Mouse (Mus musculus): ENCODE measurements around the gene Arsb. TPM values are rescaled to one million over a fixed set of nuclear protein-coding genes. Genes with fewer than 3 reads are reported as not detected.
A peak's percentile ranks its signal among the peaks of the same experiment; 100 is the strongest.

Gene Arsb
- polyA plus RNA-seq, 1 experiment from 2014 or later, result 8.1 TPM

DNA sequence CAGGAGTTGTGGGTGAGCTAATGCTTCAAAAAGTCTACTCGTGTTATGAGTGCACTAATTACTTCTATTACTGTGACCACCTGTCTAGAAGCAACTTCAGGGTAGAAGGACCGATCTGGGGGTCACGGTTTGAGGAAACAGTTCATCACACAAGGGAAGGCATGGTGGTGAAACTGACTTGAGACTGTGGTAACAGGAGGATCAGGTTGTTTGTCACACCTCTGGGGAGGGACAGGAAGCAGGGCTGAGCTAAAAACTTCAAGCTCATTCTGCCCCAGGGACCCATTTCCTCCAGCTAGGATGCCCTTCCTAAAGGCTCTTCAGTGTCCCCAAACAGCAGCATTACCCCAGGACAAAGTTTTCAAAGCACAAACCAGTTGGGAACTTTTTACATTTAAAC is 8.6 kb upstream of the Arsb start:
- H3K27ac ChIP-seq (replicated peaks), result no peak overlapping the region
- H3K27me3 ChIP-seq, result no peaks in the 10 kb centered on the region
- no peak overlapping the region for H3K9ac ChIP-seq (replicated peaks)
- WGBS, result 90% methylated on average over 3 of the region's 3 CpGs
- no peaks in the 10 kb centered on the region for H3K9me3 ChIP-seq
- 0 out of 2 replicates have a peak, but pooled peaks cover 10% of the 10 kb centered on the region for H3K4me1 ChIP-seq
- H3K4me3 ChIP-seq, result no peak overlapping the region
- no peak for ATAC-seq (replicated peaks)
- H3K4me2 ChIP-seq (replicated peaks), result no peak overlapping the region
- no peaks in the 10 kb centered on the region for H3K36me3 ChIP-seq

DNA sequence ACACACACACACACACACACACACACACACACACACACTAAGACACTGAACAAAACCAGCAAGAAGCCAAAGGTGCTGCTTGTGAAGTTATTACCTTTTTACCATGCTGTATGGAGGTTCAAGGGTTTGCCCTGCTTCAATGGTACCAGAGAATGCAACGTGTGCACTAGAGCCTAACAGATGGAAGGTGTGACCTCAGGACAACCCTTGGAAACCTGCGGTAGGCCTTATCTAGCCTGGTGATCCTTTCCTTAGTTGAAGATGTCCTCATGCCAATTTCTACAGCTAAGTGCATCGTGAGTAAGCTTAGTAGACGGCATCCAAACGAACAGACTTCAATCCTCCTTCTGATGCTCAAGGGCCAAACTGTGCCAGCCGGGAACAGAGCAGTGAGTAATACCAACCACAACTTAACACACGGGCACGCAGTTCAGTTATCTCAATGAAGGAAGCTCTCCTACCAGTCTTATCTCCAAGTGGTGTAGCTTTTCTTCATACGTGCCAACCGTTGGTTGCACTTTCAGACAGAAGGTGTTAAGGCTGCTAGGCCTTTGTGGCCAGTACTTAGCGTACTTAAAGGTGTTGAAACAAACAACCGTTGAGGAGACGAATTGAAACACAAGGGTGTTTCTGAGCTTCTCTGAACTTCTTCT is 7.0 kb upstream of the Arsb start:
- 90% methylated on average over 13 of the region's 13 CpGs for WGBS
- no peaks in the 10 kb centered on the region for H3K27me3 ChIP-seq
- H3K4me2 ChIP-seq (replicated peaks), result no peak overlapping the region
- H3K4me3 ChIP-seq, result no peak overlapping the region
- H3K9me3 ChIP-seq, result no peaks in the 10 kb centered on the region
- no peak overlapping the region for H3K9ac ChIP-seq (replicated peaks)
- no peaks in the 10 kb centered on the region for H3K4me1 ChIP-seq
- no peaks in the 10 kb centered on the region for H3K36me3 ChIP-seq
- no peak overlapping the region for H3K27ac ChIP-seq (replicated peaks)
- ATAC-seq (replicated peaks), result no peak

DNA sequence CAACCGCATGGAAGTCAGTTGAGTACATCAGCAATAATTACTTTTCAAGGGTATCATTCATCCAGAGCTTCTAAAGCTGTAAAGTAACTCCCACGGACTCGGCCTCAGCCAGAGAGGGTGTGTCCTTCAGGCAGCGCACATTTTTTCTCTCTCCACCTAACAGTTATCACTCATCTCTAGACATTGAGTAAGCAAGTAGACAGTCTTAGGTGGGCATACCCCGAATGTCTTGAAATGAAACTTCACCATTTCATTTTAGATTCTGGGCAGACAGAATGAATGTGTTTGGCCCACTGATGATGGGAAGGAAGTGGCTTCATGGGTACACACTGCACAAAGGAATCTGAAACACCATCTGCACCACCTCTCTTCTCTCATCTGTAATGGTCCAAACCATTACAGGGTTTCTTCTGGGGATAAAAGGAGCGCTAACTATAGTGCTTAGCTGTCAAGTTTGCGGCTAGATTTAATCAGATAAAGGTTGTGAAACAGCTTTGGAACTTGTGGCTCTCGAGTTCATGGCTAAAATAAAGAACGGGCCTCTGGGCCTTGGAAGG is 321 bp upstream of the Arsb start:
- H3K4me2 ChIP-seq (replicated peaks), result peak overlapping the region; percentile 81
- H3K27ac ChIP-seq (replicated peaks), result peak overlapping the region; percentile 75
- H3K27me3 ChIP-seq, result no peaks in the 10 kb centered on the region
- H3K4me3 ChIP-seq, result peak overlapping the region; percentile 85
- peaks cover 14% of the 10 kb centered on the region for H3K4me1 ChIP-seq
- peak; percentile 59 for ATAC-seq (replicated peaks)
- H3K9ac ChIP-seq (replicated peaks), result peak overlapping the region; percentile 73
- H3K9me3 ChIP-seq, result no peaks in the 10 kb centered on the region
- H3K36me3 ChIP-seq, result no peaks in the 10 kb centered on the region
- WGBS, result 36% methylated on average over 9 of the region's 9 CpGs

DNA sequence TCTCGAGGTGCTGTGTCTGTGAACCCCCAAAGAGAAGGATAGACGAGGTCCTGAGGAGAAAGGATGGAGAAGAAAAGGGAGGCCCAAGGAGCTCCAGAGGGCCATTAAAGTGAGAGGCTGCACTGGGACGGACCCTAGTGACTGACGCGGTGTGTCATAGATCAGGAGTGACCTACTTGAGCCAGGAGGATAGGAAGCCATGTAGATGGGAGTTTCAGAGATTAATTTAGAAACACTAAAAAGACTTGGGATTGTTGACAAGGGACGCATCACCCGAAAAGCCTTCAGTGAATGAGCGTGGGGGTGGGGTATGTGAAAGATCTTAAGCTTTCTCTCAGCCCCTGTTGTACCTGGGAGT is 828 bp downstream of the Arsb start:
- H3K9me3 ChIP-seq, result no peaks in the 10 kb centered on the region
- H3K27me3 ChIP-seq, result no peaks in the 10 kb centered on the region
- WGBS, result 29% methylated on average over 8 of the region's 8 CpGs
- peak overlapping the region; percentile 81 for H3K4me2 ChIP-seq (replicated peaks)
- no peaks in the 10 kb centered on the region for H3K36me3 ChIP-seq
- H3K9ac ChIP-seq (replicated peaks), result peak overlapping the region; percentile 73
- peaks cover 14% of the 10 kb centered on the region for H3K4me1 ChIP-seq
- ATAC-seq (replicated peaks), result no peak; the same call in 1 of the 2 replicates
- H3K4me3 ChIP-seq, result peak overlapping the region; percentile 85
- H3K27ac ChIP-seq (replicated peaks), result peak overlapping the region; percentile 75

DNA sequence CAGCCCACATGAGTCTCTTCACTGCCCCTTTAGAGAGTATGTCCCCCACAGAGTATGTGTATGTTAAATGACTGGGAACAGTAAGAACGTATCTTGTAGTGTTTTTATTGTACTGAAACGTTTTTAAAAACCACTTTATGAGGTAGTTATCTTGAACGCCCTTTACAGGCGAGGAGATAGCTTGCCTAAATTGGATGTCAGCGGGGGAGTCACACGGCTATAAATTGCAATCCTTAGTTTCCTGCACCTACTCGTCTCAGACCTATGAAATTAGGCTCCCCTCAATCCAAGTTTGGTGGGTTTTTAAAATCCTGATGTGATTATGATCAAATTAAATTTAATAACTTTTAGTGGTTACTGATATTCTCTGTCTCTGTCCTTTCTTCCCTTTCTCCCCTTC is 1.4 kb downstream of the Arsb start:
- 0 out of 2 replicates have a peak overlapping the region, but pooled peaks have one; percentile 85 for H3K4me3 ChIP-seq
- ATAC-seq (replicated peaks), result no peak
- WGBS, result 80% methylated on average over 7 of the region's 7 CpGs

DNA sequence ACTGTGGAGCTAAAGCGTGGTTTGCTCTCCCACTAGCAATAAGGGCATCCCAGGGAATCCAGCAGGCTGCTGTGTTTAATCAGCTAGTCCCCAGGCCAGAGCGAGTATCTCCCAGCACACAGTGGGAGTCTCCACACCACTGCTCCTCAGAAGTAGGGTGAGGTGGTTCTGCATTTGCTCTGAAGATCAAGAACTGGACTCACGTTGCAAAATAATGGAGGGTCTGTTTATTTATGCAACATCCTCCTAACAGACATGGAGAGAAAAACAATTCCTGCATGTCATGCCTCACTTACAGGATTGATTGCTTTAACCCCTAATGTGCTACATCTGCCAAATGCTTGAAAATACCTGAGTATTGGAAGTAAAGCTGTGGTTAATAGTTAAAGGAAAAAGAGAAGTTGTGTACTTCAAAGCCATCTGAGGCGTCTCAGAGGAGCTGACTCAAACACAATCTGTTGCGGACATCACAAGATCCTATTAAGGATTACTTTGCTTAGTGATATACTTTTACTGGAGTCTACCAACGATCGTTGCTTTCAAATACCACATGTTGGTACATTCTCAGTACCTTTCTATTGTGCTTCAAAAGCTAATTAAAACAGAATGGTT is 2.4 kb downstream of the Arsb start:
- peaks cover 14% of the 10 kb centered on the region for H3K4me1 ChIP-seq
- WGBS, result 75% methylated on average over 7 of the region's 7 CpGs
- H3K4me3 ChIP-seq, result no peak overlapping the region
- no peak overlapping the region for H3K4me2 ChIP-seq (replicated peaks)
- H3K9me3 ChIP-seq, result no peaks in the 10 kb centered on the region
- no peak overlapping the region for H3K9ac ChIP-seq (replicated peaks)
- no peaks in the 10 kb centered on the region for H3K36me3 ChIP-seq
- H3K27ac ChIP-seq (replicated peaks), result no peak overlapping the region
- no peaks in the 10 kb centered on the region for H3K27me3 ChIP-seq
- no peak for ATAC-seq (replicated peaks)

More for the DNA sequence above, 1.4 kb downstream of the Arsb start:
- Histone ChIP-seq H3K4me2 (replicated peaks) (peak overlapping the region; percentile 81; the same call in 1 of the 2 replicates), H3K9me3 (no peaks in the 10 kb centered on the region), H3K36me3 (no peaks in the 10 kb centered on the region), H3K27ac (replicated peaks) (no peak overlapping the region), H3K27me3 (no peaks in the 10 kb centered on the region), H3K9ac (replicated peaks) (no peak overlapping the region), H3K4me1 (peaks cover 14% of the 10 kb centered on the region)

DNA sequence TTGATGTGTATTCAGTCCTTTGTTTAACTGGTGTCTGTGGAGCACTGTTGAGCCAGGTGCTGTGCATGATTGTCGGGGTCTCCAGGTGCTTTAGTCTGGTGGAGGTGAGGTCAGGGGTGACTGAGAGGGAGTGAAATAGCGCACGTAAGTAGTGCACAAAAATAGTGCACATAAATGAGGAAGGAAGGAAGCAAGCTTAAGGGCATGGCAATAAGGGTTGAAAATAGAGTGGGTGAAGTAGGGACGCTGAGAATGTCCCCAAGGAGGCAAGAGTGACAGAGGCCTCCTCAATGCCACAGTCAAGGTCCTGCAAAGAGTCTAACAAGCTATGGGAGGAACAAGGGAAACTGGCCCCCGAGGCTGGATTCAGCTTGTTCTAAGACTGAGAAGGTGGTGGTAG is 11.4 kb downstream of the Arsb start:
- WGBS, result 87% methylated on average over 5 of the region's 5 CpGs
- Histone ChIP-seq H3K9me3 (no peaks in the 10 kb centered on the region), H3K4me2 (replicated peaks) (no peak overlapping the region), H3K27me3 (no peaks in the 10 kb centered on the region), H3K36me3 (no peaks in the 10 kb centered on the region), H3K27ac (replicated peaks) (no peak overlapping the region), H3K4me1 (peaks cover 11% of the 10 kb centered on the region), H3K4me3 (no peak overlapping the region), H3K9ac (replicated peaks) (no peak overlapping the region)
- no peak for ATAC-seq (replicated peaks)

DNA sequence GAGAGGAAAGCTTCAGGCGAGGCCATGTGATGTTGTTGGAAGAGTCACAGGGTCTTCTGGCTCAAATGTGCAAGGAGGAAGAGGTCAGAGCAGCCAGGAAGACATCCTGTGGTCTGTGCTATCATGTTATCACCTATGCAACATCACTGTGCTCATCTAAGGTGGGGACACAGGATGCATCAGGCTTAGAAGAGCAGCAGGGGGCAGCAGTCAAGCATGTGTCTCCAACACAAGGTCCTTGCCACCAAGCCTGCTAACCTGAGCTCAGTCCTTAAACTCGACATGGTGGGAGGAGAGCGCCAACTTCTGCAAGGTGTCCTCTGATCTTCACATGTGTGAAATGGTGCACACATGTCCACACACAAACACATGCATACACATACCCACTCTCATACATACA is 13.9 kb downstream of the Arsb start:
- H3K36me3 ChIP-seq, result no peaks in the 10 kb centered on the region
- no peak overlapping the region for H3K27ac ChIP-seq (replicated peaks)
- H3K9ac ChIP-seq (replicated peaks), result no peak overlapping the region
- H3K4me3 ChIP-seq, result no peak overlapping the region
- no peak for ATAC-seq (replicated peaks)
- peaks cover 11% of the 10 kb centered on the region for H3K4me1 ChIP-seq
- H3K27me3 ChIP-seq, result no peaks in the 10 kb centered on the region
- H3K4me2 ChIP-seq (replicated peaks), result no peak overlapping the region
- no peaks in the 10 kb centered on the region for H3K9me3 ChIP-seq
- WGBS, result 83% methylated on average over 3 of the region's 3 CpGs

DNA sequence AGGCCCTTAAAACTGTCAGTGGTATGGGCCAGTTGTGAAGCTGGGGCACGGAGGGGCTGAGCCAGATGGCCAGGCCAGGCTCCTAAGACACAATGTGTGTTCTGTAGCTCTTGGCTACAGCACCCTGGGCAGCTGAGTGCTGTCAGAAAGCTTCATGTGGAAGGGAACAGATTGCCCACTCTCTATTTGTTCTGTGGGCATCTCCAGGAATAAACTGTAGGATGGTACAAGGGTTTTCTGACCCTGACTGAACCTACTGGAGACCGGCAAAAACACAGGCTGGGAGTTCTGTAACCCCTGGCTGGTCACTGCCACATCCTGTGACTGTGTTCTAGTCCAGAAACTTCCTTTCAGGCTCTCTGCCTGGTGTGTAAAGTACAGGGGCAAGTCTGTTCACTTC is 14.6 kb downstream of the Arsb start:
- no peak overlapping the region for H3K27ac ChIP-seq (replicated peaks)
- H3K27me3 ChIP-seq, result no peaks in the 10 kb centered on the region
- H3K9ac ChIP-seq (replicated peaks), result no peak overlapping the region
- H3K4me3 ChIP-seq, result no peak overlapping the region
- WGBS, result 83% methylated on average over 2 of the region's 2 CpGs
- H3K4me1 ChIP-seq, result peaks cover 11% of the 10 kb centered on the region
- H3K4me2 ChIP-seq (replicated peaks), result no peak overlapping the region
- ATAC-seq (replicated peaks), result no peak
- no peaks in the 10 kb centered on the region for H3K36me3 ChIP-seq
- no peaks in the 10 kb centered on the region for H3K9me3 ChIP-seq

- Histone ChIP-seq H3K27ac (replicated peaks) (0 out of 2 replicates have a peak overlapping the region, but pooled peaks have one; percentile 8), H3K4me3 (no peak overlapping the region), H3K9ac (replicated peaks) (no peak overlapping the region), H3K4me2 (replicated peaks) (no peak overlapping the region), H3K27me3 (no peaks in the 10 kb centered on the region), H3K4me1 (peaks cover 11% of the 10 kb centered on the region), H3K36me3 (no peaks in the 10 kb centered on the region), H3K9me3 (no peaks in the 10 kb centered on the region)
- 39% methylated on average over 8 of the region's 8 CpGs for WGBS
- peak; percentile 71 for ATAC-seq (replicated peaks)
Measured at GRCm38 (mm10) chr13:93787647-93788046, 16.2 kb downstream of the Arsb start.

GRCm38 (mm10) chr13:93792945-93793642 is 21.7 kb downstream of the Arsb start:
- Histone ChIP-seq H3K4me2 (replicated peaks) (no peak overlapping the region), H3K27me3 (no peaks in the 10 kb centered on the region), H3K4me3 (no peak overlapping the region), H3K4me1 (no peaks in the 10 kb centered on the region; the same call in 1 of the 2 replicates), H3K9ac (replicated peaks) (no peak overlapping the region), H3K9me3 (no peaks in the 10 kb centered on the region), H3K27ac (replicated peaks) (no peak overlapping the region), H3K36me3 (no peaks in the 10 kb centered on the region)
- 48% methylated on average over 11 of the region's 11 CpGs for WGBS
- peak; percentile 87 for ATAC-seq (replicated peaks)

- H3K4me3 ChIP-seq, result no peak overlapping the region
- H3K4me2 ChIP-seq (replicated peaks), result no peak overlapping the region
- 59% methylated on average over 10 of the region's 10 CpGs for WGBS
- no peaks in the 10 kb centered on the region for H3K4me1 ChIP-seq
- ATAC-seq (replicated peaks), result peak; percentile 27; the same call in 1 of the 2 replicates
- no peak overlapping the region for H3K27ac ChIP-seq (replicated peaks)
- no peak overlapping the region for H3K9ac ChIP-seq (replicated peaks)
- no peaks in the 10 kb centered on the region for H3K36me3 ChIP-seq
- H3K27me3 ChIP-seq, result no peaks in the 10 kb centered on the region
- no peaks in the 10 kb centered on the region for H3K9me3 ChIP-seq
Measured at GRCm38 (mm10) chr13:93793643-93794182, 22.3 kb downstream of the Arsb start.
